Mouse (Mus musculus): ENCODE data around the gene Lims1.

- TF ChIP-seq CTCF (IDR thresholded peaks at IDR 0.05) (no peak), EP300 (IDR thresholded peaks at IDR 0.05) (no peak)
Observed at GRCm38 (mm10) chr10:58330635-58331034, 7.4 kb downstream of the Lims1 start.

Measured in lung, postnatal 0 days (tissue).